Comparison of ENCODE assay signal across 19 mouse cellular contexts in genomic region chr2:133717076-133717475, GRCm38 (mm10).
"Had no signal": no experiment of that assay in that cellular context is flagged by ENCODE, and none has a peak within 500 bp of the region (broad histone marks: within the 10 kb centered on the region; RNA-seq: fewer than 3 reads in every experiment).

No protein-coding gene starts in this region.

- H3K4me3 ChIP-seq: liver, embryonic 13.5 days; megakaryocyte, embryonic 14.5 days; neural tube, embryonic 12.5 days; neural tube, embryonic 15.5 days had no signal

- H3K27me3 ChIP-seq: liver, embryonic 13.5 days; megakaryocyte, embryonic 14.5 days; neural tube, embryonic 12.5 days; neural tube, embryonic 15.5 days had no signal

- ATAC-seq: inflammation-experienced regulatory T-cells, adult 6 months; intestine, embryonic 16.5 days had no signal

- H3K27ac ChIP-seq: kidney, postnatal 0 days; liver, embryonic 13.5 days; macrophage; neural tube, embryonic 12.5 days; neural tube, embryonic 15.5 days had no signal

- H3K9ac ChIP-seq: liver, embryonic 13.5 days; neural tube, embryonic 12.5 days; neural tube, embryonic 15.5 days had no signal

- DNase-seq: kidney, adult 18-20 months; kidney, postnatal 4 days; liver, embryonic 13.5 days; lung, adult 2 months; midbrain, embryonic 14.5 days; right cerebral cortex, adult 18-20 months; right cerebral cortex, postnatal 14 days; right cerebral cortex, postnatal 4 days; thymus, adult 2 months; thymus, postnatal 14 days; thymus, postnatal 4 days had no signal

- H3K36me3 ChIP-seq: liver, embryonic 13.5 days; neural tube, embryonic 12.5 days; neural tube, embryonic 15.5 days had no signal

- H3K9me3 ChIP-seq: liver, embryonic 13.5 days; megakaryocyte, embryonic 14.5 days; neural tube, embryonic 12.5 days; neural tube, embryonic 15.5 days had no signal

- H3K4me2 ChIP-seq: liver, embryonic 13.5 days; midbrain, embryonic 11.5 days; neural tube, embryonic 12.5 days; neural tube, embryonic 15.5 days had no signal

- H3K4me1 ChIP-seq: liver, embryonic 13.5 days; megakaryocyte, embryonic 14.5 days; neural tube, embryonic 12.5 days; neural tube, embryonic 15.5 days had no signal
